ENCODE assay signal across 15 mouse cellular contexts in the genomic region with DNA sequence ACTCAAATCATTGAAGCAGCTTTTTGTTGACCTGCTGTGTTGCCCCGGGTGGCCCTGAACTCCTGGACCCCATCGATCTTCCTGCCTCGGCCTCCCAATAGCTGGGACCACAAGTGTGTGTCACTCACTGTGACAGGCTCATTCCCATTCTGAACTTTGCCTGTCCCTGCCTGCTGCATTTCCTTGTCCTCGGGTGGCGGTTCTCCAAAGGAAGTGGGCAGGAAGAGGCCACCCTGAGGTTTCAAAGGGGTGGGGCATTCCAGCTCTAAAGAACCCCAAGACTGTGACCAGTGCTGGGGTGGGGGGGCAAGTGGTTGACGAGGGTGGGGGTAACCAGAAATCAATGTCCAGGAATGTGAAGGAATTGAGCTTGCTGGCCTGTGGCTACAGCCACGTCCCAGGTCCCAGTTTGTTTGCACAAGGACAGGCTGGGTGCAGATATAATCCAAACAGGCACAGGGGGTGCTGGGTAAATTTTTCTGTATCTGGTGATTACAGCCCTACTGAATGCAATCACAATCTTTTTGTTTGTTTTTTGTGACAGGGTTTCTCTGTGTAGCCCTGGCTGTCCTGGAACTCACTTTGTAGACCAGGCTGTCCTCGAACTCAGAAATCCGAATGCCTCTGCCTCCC. TPM values are rescaled to one million over a fixed set of nuclear protein-coding genes. Genes with fewer than 3 reads are reported as not detected.
DNase-seq lines count a peak whose midpoint lies in the region; ATAC-seq and TF ChIP-seq lines count a peak whose summit lies in the region.
"Had no signal": no experiment of that assay in that cellular context is flagged by ENCODE, and none has a peak within 500 bp of the region (broad histone marks: within the 10 kb centered on the region; RNA-seq: fewer than 3 reads in every experiment).

No protein-coding gene starts in this region.

- peak; percentile 58 for DNase-seq in large intestine, adult 2 months (ENCODE audit: low read depth, low spot score)
- DNase-seq in lung, postnatal 10 days: peak; percentile 49
- no peak for DNase-seq in spleen, adult 18-20 months
- DNase-seq in gastrocnemius, adult 18-20 months (ENCODE audit: low spot score): no peak
- DNase-seq in gastrocnemius, adult 2 months: no peak
- DNase-seq: cerebellum, adult 9-10 months; layer of hippocampus, adult 9-11 months; thymus, postnatal 14 days had no signal

- ATAC-seq in neural tube, embryonic 13.5 days (ENCODE audit: low read depth): no peak
- ATAC-seq in neural tube, embryonic 15.5 days (ENCODE audit: low FRiP score): no peak

- no peak overlapping the region for H3K9ac ChIP-seq in neural tube, embryonic 13.5 days
- no peak overlapping the region for H3K9ac ChIP-seq in neural tube, embryonic 15.5 days (replicated peaks)
- H3K9ac ChIP-seq: limb, embryonic 13.5 days had no signal

- no peak overlapping the region for H3K4me3 ChIP-seq in neural tube, embryonic 13.5 days
- no peak overlapping the region for H3K4me3 ChIP-seq in neural tube, embryonic 15.5 days (replicated peaks)
- no peak overlapping the region for H3K4me3 ChIP-seq in gastrocnemius, adult 2 months
- H3K4me3 ChIP-seq: limb, embryonic 13.5 days; myocyte had no signal

- intact Hi-C loops in gastrocnemius, adult 2 months (cut with DNase I): no loop called here

- peaks cover 21% of the 10 kb centered on the region for H3K4me1 ChIP-seq in neural tube, embryonic 13.5 days (replicated peaks)
- H3K4me1 ChIP-seq in neural tube, embryonic 15.5 days: peaks cover 17% of the 10 kb centered on the region

- no peak for TF ChIP-seq CTCF in gastrocnemius, adult 2 months (IDR thresholded peaks at IDR 0.05)

- no peak overlapping the region for H3K4me2 ChIP-seq in neural tube, embryonic 13.5 days
- no peak overlapping the region for H3K4me2 ChIP-seq in neural tube, embryonic 15.5 days
- H3K4me2 ChIP-seq: limb, embryonic 13.5 days had no signal

- H3K36me3 ChIP-seq in neural tube, embryonic 13.5 days: no peaks in the 10 kb centered on the region
- no peaks in the 10 kb centered on the region for H3K36me3 ChIP-seq in neural tube, embryonic 15.5 days
- H3K36me3 ChIP-seq: limb, embryonic 13.5 days had no signal

- peak overlapping the region; percentile 53; the same call in 1 of the 2 replicates for H3K27ac ChIP-seq in neural tube, embryonic 13.5 days (replicated peaks)
- no peak overlapping the region for H3K27ac ChIP-seq in neural tube, embryonic 15.5 days (replicated peaks)
- no peak overlapping the region for H3K27ac ChIP-seq in gastrocnemius, adult 2 months
- H3K27ac ChIP-seq: limb, embryonic 13.5 days had no signal

- 32% methylated on average over 9 of the region's 9 CpGs for WGBS in neural tube, embryonic 13.5 days
- 41% methylated on average over 9 of the region's 9 CpGs for WGBS in neural tube, embryonic 15.5 days
- WGBS in large intestine, adult 2 months: 25% methylated on average over 9 of the region's 9 CpGs

- no peaks in the 10 kb centered on the region for H3K9me3 ChIP-seq in neural tube, embryonic 13.5 days
- no peaks in the 10 kb centered on the region for H3K9me3 ChIP-seq in neural tube, embryonic 15.5 days (replicated peaks)
- H3K9me3 ChIP-seq: limb, embryonic 13.5 days had no signal

- peaks cover 51% of the 10 kb centered on the region for H3K27me3 ChIP-seq in neural tube, embryonic 13.5 days
- peaks cover 31% of the 10 kb centered on the region for H3K27me3 ChIP-seq in neural tube, embryonic 15.5 days (replicated peaks)
- H3K27me3 ChIP-seq: Patski had no signal

RNA-seq across cellular contexts. Expression of a gene that starts 2.3 kb away (rescaled TPM):
- 0.66 TPM in 1 of 2 replicates, not detected in the other for polyA plus RNA-seq in neural tube, embryonic 13.5 days (2015; fragmentation: Nextera tagmentation; extraction: Ambion mirVana)
- 0.63 and 0.78 TPM in 2 replicates for polyA plus RNA-seq in neural tube, embryonic 15.5 days (2015; fragmentation: Nextera tagmentation; extraction: Ambion mirVana)
- 0.19 and 0.51 TPM in 2 replicates for polyA plus RNA-seq in large intestine, adult 2 months (2012; rRNA removed)
- total RNA-seq in gastrocnemius, adult 18-20 months (2021): not detected
- total RNA-seq in gastrocnemius, adult 2 months (2021): not detected
- total RNA-seq: adrenal gland, postnatal 36 days; heart, postnatal 25 days had no signal
- polyA plus RNA-seq: myocyte had no signal

RNA-seq across cellular contexts. Expression of a gene that starts 3.1 kb away (rescaled TPM):
- 0.20 and 0.39 TPM in 2 replicates for polyA plus RNA-seq in neural tube, embryonic 13.5 days (2015; fragmentation: Nextera tagmentation; extraction: Ambion mirVana)
- polyA plus RNA-seq in neural tube, embryonic 15.5 days (2015; fragmentation: Nextera tagmentation; extraction: Ambion mirVana): 0.19 and 0.43 TPM in 2 replicates
- 10.9 and 11.6 TPM in 2 replicates for polyA plus RNA-seq in large intestine, adult 2 months (2012; rRNA removed)
- under 1 TPM; 0.39 to 0.64 TPM for total RNA-seq in gastrocnemius, adult 18-20 months (2021)
- total RNA-seq in gastrocnemius, adult 2 months (2021): under 1 TPM; 0.23 to 0.45 TPM

RNA-seq across cellular contexts. Expression of a gene that starts 39.1 kb away (rescaled TPM):
- polyA plus RNA-seq in neural tube, embryonic 13.5 days (2015; fragmentation: Nextera tagmentation; extraction: Ambion mirVana): 0.46 and 1.1 TPM in 2 replicates
- polyA plus RNA-seq in neural tube, embryonic 15.5 days (2015; fragmentation: Nextera tagmentation; extraction: Ambion mirVana): 0.92 and 1.2 TPM in 2 replicates
- polyA plus RNA-seq in large intestine, adult 2 months (2012; rRNA removed): 2.2 and 3.0 TPM in 2 replicates
- not detected for total RNA-seq in gastrocnemius, adult 18-20 months (2021)
- total RNA-seq in gastrocnemius, adult 2 months (2021): not detected

RNA-seq across cellular contexts. Expression of a gene that starts 54.3 kb away (rescaled TPM):
- 1.1 TPM in 2 replicates for polyA plus RNA-seq in neural tube, embryonic 13.5 days (2015; fragmentation: Nextera tagmentation; extraction: Ambion mirVana)
- 0.56 and 0.77 TPM in 2 replicates for polyA plus RNA-seq in neural tube, embryonic 15.5 days (2015; fragmentation: Nextera tagmentation; extraction: Ambion mirVana)
- polyA plus RNA-seq in large intestine, adult 2 months (2012; rRNA removed): 1.3 and 1.6 TPM in 2 replicates
- under 1 TPM; 0.36 to 0.41 TPM for total RNA-seq in gastrocnemius, adult 18-20 months (2021)
- under 1 TPM; 0.54 to 0.78 TPM for total RNA-seq in gastrocnemius, adult 2 months (2021)

Comparison
In these comparisons a context has a peak if more than half of its experiments do, and no peak if none do; other contexts are left out.
1. DNase-seq: peak in large intestine, adult 2 months (single experiment) and lung, postnatal 10 days (single experiment); none in spleen, adult 18-20 months (0 of 2), gastrocnemius, adult 18-20 months (single experiment) and gastrocnemius, adult 2 months (single experiment).